Mouse (Mus musculus) forebrain, postnatal 0 days (tissue): ENCODE measurements at regions not wholly inside any gene's neighbourhood (a gene's known extent, or its start where the extent isn't known, plus 50 kb on each side); places are given as distances from the start of the nearest gene placed in this dataset.

ENCODE experiments used
- ATAC-seq: fragments of 200-750 bp; cut with Nextera tagmentation; 2 replicates; pipeline ENCODE4 v1.8.0; 2017; ENCODE audit warnings: mild to moderate bottlenecking, moderate library complexity
- DNase-seq: peaks from one replicate; pipeline ENCODE4 v3.0.0-alpha.2; 2015
- H3K27ac ChIP-seq: fragments of 300-500 bp; sonication (generic); 2 replicates; pipeline ENCODE4 v1.5.1; 2014; ENCODE audit warnings: low read depth, mild to moderate bottlenecking, antibody characterized with exemption, low read length, moderate library complexity, mixed read lengths
- H3K27me3 ChIP-seq: fragments of 300-500 bp; sonication (generic); 2 replicates; pipeline ENCODE4 v1.6.1; 2014; ENCODE audit warnings: mild to moderate bottlenecking, low read length, mixed read lengths; ENCODE audit not compliant: insufficient read depth
- H3K36me3 ChIP-seq: fragments of 300-500 bp; sonication (generic); 2 replicates; pipeline ENCODE4 v1.6.1; 2014; ENCODE audit warnings: mild to moderate bottlenecking, moderate library complexity; ENCODE audit not compliant: insufficient read depth
- H3K4me1 ChIP-seq: fragments of 300-500 bp; sonication (generic); 2 replicates; pipeline ENCODE4 v1.6.1; 2014; ENCODE audit warnings: antibody characterized with exemption; ENCODE audit not compliant: insufficient read depth
- H3K4me2 ChIP-seq: fragments of 300-500 bp; sonication (generic); 2 replicates; pipeline ENCODE4 v1.6.1; 2014; ENCODE audit warnings: low read depth, mild to moderate bottlenecking, moderate library complexity
- H3K4me3 ChIP-seq: fragments of 300-500 bp; sonication (generic); 2 replicates; pipeline ENCODE4 v1.5.1; 2014; ENCODE audit warnings: low read depth, low read length, mixed read lengths
- H3K9ac ChIP-seq: fragments of 300-500 bp; sonication (generic); 2 replicates; pipeline ENCODE4 v1.6.1; 2014; ENCODE audit warnings: mild to moderate bottlenecking
- H3K9me3 ChIP-seq: fragments of 300-500 bp; sonication (generic); 2 replicates; pipeline ENCODE4 v1.6.1; 2016; ENCODE audit warnings: low read length
- CTCF ChIP-seq: sonication (generic); IDR thresholded peaks from 2 replicates; pipeline ENCODE4 v1.5.1; 2016; ENCODE audit warnings: antibody characterized with exemption, control low read depth, low read depth
- WGBS: fragments of 180-500 bp; shearing (Covaris S2); extraction: QIAGEN DNeasy Blood & Tissue Kit; methylation state at CpG from one replicate; pipeline ENCODE4 v1.1.7; 2014; 5-methylcytosine and 5-hydroxymethylcytosine counted together

- Histone ChIP-seq H3K4me2 (no peak overlapping the region), H3K4me1 (no peaks in the 10 kb centered on the region), H3K36me3 (no peaks in the 10 kb centered on the region), H3K27me3 (no peaks in the 10 kb centered on the region), H3K9me3 (no peaks in the 10 kb centered on the region), H3K9ac (no peak overlapping the region), H3K27ac (no peak overlapping the region), H3K4me3 (no peak overlapping the region)
- WGBS: 70% methylated on average over 10 of the region's 10 CpGs
- DNase-seq (no peak), ATAC-seq (no peak)
- TF ChIP-seq CTCF: no peak
Observed at GRCm38 (mm10) chr5:119944371-119944770, 111.9 kb downstream of the Tbx5 start.

- Histone ChIP-seq H3K4me3 (no peak overlapping the region), H3K9ac (no peak overlapping the region), H3K4me2 (no peak overlapping the region), H3K4me1 (no peaks in the 10 kb centered on the region), H3K27ac (no peak overlapping the region), H3K36me3 (no peaks in the 10 kb centered on the region), H3K27me3 (no peaks in the 10 kb centered on the region), H3K9me3 (no peaks in the 10 kb centered on the region)
- peak; percentile 60; the same call in 1 of the 2 replicates for ATAC-seq
- no peak for TF ChIP-seq CTCF
- WGBS: 74% methylated on average over 4 of the region's 4 CpGs
- DNase-seq: peak; percentile 37
Observed at GRCm38 (mm10) chr5:119948399-119948798, 115.9 kb downstream of the Tbx5 start.

- WGBS: 94% methylated on average over 2 of the region's 2 CpGs
- Histone ChIP-seq H3K36me3 (no peaks in the 10 kb centered on the region), H3K4me3 (no peak overlapping the region), H3K4me2 (no peak overlapping the region), H3K27ac (no peak overlapping the region), H3K4me1 (peaks cover 6% of the 10 kb centered on the region; the same call in 1 of the 2 replicates), H3K27me3 (no peaks in the 10 kb centered on the region), H3K9ac (no peak overlapping the region), H3K9me3 (no peaks in the 10 kb centered on the region)
- DNase-seq (no peak), ATAC-seq (no peak)
- no peak for TF ChIP-seq CTCF
Observed at GRCm38 (mm10) chr5:119952085-119952484, 119.6 kb downstream of the Tbx5 start.

DNA sequence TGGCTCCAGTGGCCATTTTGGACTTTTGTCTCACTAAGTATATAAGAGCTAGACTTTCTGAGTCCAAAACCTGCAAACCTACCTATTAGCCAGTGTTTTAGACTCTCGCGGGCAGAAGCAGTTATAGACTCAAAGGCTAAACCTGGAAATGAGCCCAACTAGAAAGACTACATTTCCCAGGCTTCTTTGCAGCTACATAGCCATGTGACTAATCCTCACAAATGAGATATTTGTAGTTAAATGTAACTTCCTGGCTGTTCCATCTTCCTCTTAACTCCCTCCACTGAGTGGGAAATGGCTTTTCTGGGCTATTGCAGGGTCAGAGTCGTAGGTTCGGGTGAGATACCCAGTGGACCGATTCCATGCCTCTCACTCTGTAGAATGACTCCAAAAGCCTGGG, 120.7 kb downstream of the Tbx5 start:
- H3K4me2 ChIP-seq: no peak overlapping the region
- H3K4me1 ChIP-seq: peaks cover 6% of the 10 kb centered on the region; the same call in 1 of the 2 replicates
- H3K27ac ChIP-seq: no peak overlapping the region
- H3K36me3 ChIP-seq: no peaks in the 10 kb centered on the region
- no peaks in the 10 kb centered on the region for H3K9me3 ChIP-seq
- peak; percentile 48 for DNase-seq
- TF ChIP-seq CTCF: no peak
- H3K4me3 ChIP-seq: no peak overlapping the region
- H3K27me3 ChIP-seq: no peaks in the 10 kb centered on the region
- WGBS: 81% methylated on average over 5 of the region's 5 CpGs
- peak; percentile 66; the same call in 1 of the 2 replicates for ATAC-seq
- H3K9ac ChIP-seq: no peak overlapping the region

GRCm38 (mm10) chr5:119953811-119954566, 121.5 kb downstream of the Tbx5 start:
- Histone ChIP-seq H3K9ac (no peak overlapping the region), H3K4me3 (no peak overlapping the region), H3K4me2 (no peak overlapping the region), H3K9me3 (no peaks in the 10 kb centered on the region), H3K36me3 (no peaks in the 10 kb centered on the region), H3K27ac (no peak overlapping the region), H3K4me1 (peaks cover 6% of the 10 kb centered on the region; the same call in 1 of the 2 replicates), H3K27me3 (no peaks in the 10 kb centered on the region)
- 53% methylated on average over 14 of the region's 14 CpGs for WGBS
- peak; percentile 12 for DNase-seq
- ATAC-seq: peak; percentile 43; the same call in 1 of the 2 replicates
- TF ChIP-seq CTCF: no peak

DNA sequence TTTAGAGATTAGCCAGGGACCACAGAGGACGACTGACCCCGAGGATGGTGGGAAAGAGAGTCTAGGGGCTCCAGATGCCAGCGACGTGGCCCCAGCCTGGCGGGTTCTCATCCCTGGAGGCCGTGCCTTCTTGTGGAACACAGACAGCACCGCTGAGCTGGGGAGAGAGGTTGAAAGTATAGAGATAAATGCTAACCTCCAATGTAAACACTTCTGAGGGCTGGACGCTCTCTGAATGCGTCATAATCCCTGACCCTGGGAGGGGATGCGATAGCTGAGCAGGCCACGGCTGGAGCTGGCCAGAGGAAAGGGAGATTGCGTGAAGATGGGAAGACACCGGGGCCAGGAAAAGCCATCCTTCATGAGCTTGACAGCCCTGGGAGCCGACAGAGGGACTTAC, 126.5 kb downstream of the Tbx5 start:
- no peak overlapping the region for H3K9ac ChIP-seq
- DNase-seq (no peak), ATAC-seq (no peak)
- no peak overlapping the region for H3K4me3 ChIP-seq
- peaks cover 1% of the 10 kb centered on the region; the same call in 1 of the 2 replicates for H3K4me1 ChIP-seq
- H3K36me3 ChIP-seq: no peaks in the 10 kb centered on the region
- H3K9me3 ChIP-seq: no peaks in the 10 kb centered on the region
- 48% methylated on average over 14 of the region's 14 CpGs for WGBS
- no peak overlapping the region for H3K4me2 ChIP-seq
- TF ChIP-seq CTCF: no peak
- no peaks in the 10 kb centered on the region for H3K27me3 ChIP-seq
- no peak overlapping the region for H3K27ac ChIP-seq

- Histone ChIP-seq H3K4me3 (no peak overlapping the region), H3K27ac (no peak overlapping the region), H3K4me1 (no peaks in the 10 kb centered on the region), H3K36me3 (no peaks in the 10 kb centered on the region), H3K27me3 (no peaks in the 10 kb centered on the region), H3K9me3 (no peaks in the 10 kb centered on the region), H3K9ac (no peak overlapping the region), H3K4me2 (no peak overlapping the region)
- ATAC-seq: no peak
- no peak for DNase-seq
- 70% methylated on average over 3 of the region's 3 CpGs for WGBS
- TF ChIP-seq CTCF: no peak
Observed at GRCm38 (mm10) chr5:119964751-119965150, 132.3 kb downstream of the Tbx5 start.
